Mouse (Mus musculus): ENCODE results near the gene Klhl32. TPM values are rescaled to one million over a fixed set of nuclear protein-coding genes. Genes with fewer than 3 reads are reported as not detected.
"Not testable (repeated sequence)": the region's sequence is repeated elsewhere in the genome, so short reads cannot be mapped to it uniquely, and the experiment has no call there.

Gene Klhl32
- polyA plus RNA-seq, 1 experiment from 2014 or later = 2.8 TPM

GRCm38 (mm10) chr4:24644735-24645134 is 206.2 kb downstream of the Klhl32 start:
- H3K4me1 ChIP-seq (ENCODE audit: control insufficient read depth, insufficient read depth, low read length); DNase-seq (ENCODE audit: low spot score); H3K27ac ChIP-seq (replicated peaks; ENCODE audit: low read depth, low read length); H3K9me3 ChIP-seq (ENCODE audit: control insufficient read depth, low read length); H3K4me3 ChIP-seq (ENCODE audit: low read depth, low read length); H3K9ac ChIP-seq (ENCODE audit: low read depth, low read length); H3K36me3 ChIP-seq (ENCODE audit: control insufficient read depth, insufficient read depth, low read length); ATAC-seq (ENCODE audit: low read depth); H3K27me3 ChIP-seq (replicated peaks; ENCODE audit: control insufficient read depth, insufficient read depth, low read length); H3K4me2 ChIP-seq (ENCODE audit: low read depth, low read length): not testable (repeated sequence)
- WGBS = 91% methylated on average over 6 of the region's 8 CpGs

- Histone ChIP-seq H3K4me1 (ENCODE audit: control insufficient read depth, insufficient read depth, low read length) (no peaks in the 10 kb centered on the region), H3K27ac (replicated peaks; ENCODE audit: low read depth, low read length) (no peak overlapping the region), H3K27me3 (replicated peaks; ENCODE audit: control insufficient read depth, insufficient read depth, low read length) (no peaks in the 10 kb centered on the region), H3K9ac (ENCODE audit: low read depth, low read length) (no peak overlapping the region), H3K9me3 (ENCODE audit: control insufficient read depth, low read length) (no peaks in the 10 kb centered on the region), H3K4me2 (ENCODE audit: low read depth, low read length) (no peak overlapping the region), H3K36me3 (ENCODE audit: control insufficient read depth, insufficient read depth, low read length) (no peaks in the 10 kb centered on the region), H3K4me3 (ENCODE audit: low read depth, low read length) (no peak overlapping the region)
- DNase-seq (ENCODE audit: low spot score) (no peak), ATAC-seq (ENCODE audit: low read depth) (no peak)
- 77% methylated on average over 2 of the region's 2 CpGs for WGBS
Observed at GRCm38 (mm10) chr4:24642306-24642705, 208.6 kb downstream of the Klhl32 start.

- H3K4me1 ChIP-seq (ENCODE audit: control insufficient read depth, insufficient read depth, low read length) = peaks cover 11% of the 10 kb centered on the region; the same call in 1 of the 2 replicates
- H3K9ac ChIP-seq (ENCODE audit: low read depth, low read length) = no peak overlapping the region
- ATAC-seq (ENCODE audit: low read depth) (no peak), DNase-seq (ENCODE audit: low spot score) (no peak)
- no peaks in the 10 kb centered on the region for H3K9me3 ChIP-seq (ENCODE audit: control insufficient read depth, low read length)
- no peak overlapping the region for H3K4me3 ChIP-seq (ENCODE audit: low read depth, low read length)
- no peaks in the 10 kb centered on the region for H3K27me3 ChIP-seq (replicated peaks; ENCODE audit: control insufficient read depth, insufficient read depth, low read length)
- H3K4me2 ChIP-seq (ENCODE audit: low read depth, low read length) = no peak overlapping the region
- H3K27ac ChIP-seq (replicated peaks; ENCODE audit: low read depth, low read length) = no peak overlapping the region
- H3K36me3 ChIP-seq (ENCODE audit: control insufficient read depth, insufficient read depth, low read length) = no peaks in the 10 kb centered on the region
- WGBS = 59% methylated on average over 9 of the region's 9 CpGs
Observed at GRCm38 (mm10) chr4:24631177-24631911, 219.6 kb downstream of the Klhl32 start.

- ATAC-seq (ENCODE audit: low read depth) (no peak), DNase-seq (ENCODE audit: low spot score) (peak; percentile 75)
- H3K9me3 ChIP-seq (ENCODE audit: control insufficient read depth, low read length) = no peaks in the 10 kb centered on the region
- H3K4me3 ChIP-seq (ENCODE audit: low read depth, low read length) = no peak overlapping the region
- no peak overlapping the region; the same call in 1 of the 2 replicates for H3K27ac ChIP-seq (replicated peaks; ENCODE audit: low read depth, low read length)
- no peak overlapping the region for H3K9ac ChIP-seq (ENCODE audit: low read depth, low read length)
- 33% methylated on average over 2 of the region's 2 CpGs for WGBS
- no peaks in the 10 kb centered on the region for H3K27me3 ChIP-seq (replicated peaks; ENCODE audit: control insufficient read depth, insufficient read depth, low read length)
- H3K4me2 ChIP-seq (ENCODE audit: low read depth, low read length) = no peak overlapping the region
- H3K4me1 ChIP-seq (ENCODE audit: control insufficient read depth, insufficient read depth, low read length) = peaks cover 11% of the 10 kb centered on the region; the same call in 1 of the 2 replicates
- H3K36me3 ChIP-seq (ENCODE audit: control insufficient read depth, insufficient read depth, low read length) = no peaks in the 10 kb centered on the region
Observed at GRCm38 (mm10) chr4:24630430-24630829, 220.5 kb downstream of the Klhl32 start.

- Histone ChIP-seq H3K9ac (ENCODE audit: low read depth, low read length) (no peak overlapping the region), H3K36me3 (ENCODE audit: control insufficient read depth, insufficient read depth, low read length) (no peaks in the 10 kb centered on the region), H3K27me3 (replicated peaks; ENCODE audit: control insufficient read depth, insufficient read depth, low read length) (no peaks in the 10 kb centered on the region), H3K27ac (replicated peaks; ENCODE audit: low read depth, low read length) (no peak overlapping the region), H3K9me3 (ENCODE audit: control insufficient read depth, low read length) (no peaks in the 10 kb centered on the region), H3K4me3 (ENCODE audit: low read depth, low read length) (no peak overlapping the region), H3K4me2 (ENCODE audit: low read depth, low read length) (no peak overlapping the region), H3K4me1 (ENCODE audit: control insufficient read depth, insufficient read depth, low read length) (peaks cover 11% of the 10 kb centered on the region; the same call in 1 of the 2 replicates)
- 30% methylated on average over 1 of the region's 1 CpGs for WGBS
- no peak for DNase-seq (ENCODE audit: low spot score)
- ATAC-seq (ENCODE audit: low read depth) = no peak
Observed at GRCm38 (mm10) chr4:24627871-24628270, 223.1 kb downstream of the Klhl32 start.

GRCm38 (mm10) chr4:24626686-24627085 is 224.2 kb downstream of the Klhl32 start:
- Histone ChIP-seq H3K4me3 (ENCODE audit: low read depth, low read length) (no peak overlapping the region), H3K9ac (ENCODE audit: low read depth, low read length) (no peak overlapping the region), H3K27me3 (replicated peaks; ENCODE audit: control insufficient read depth, insufficient read depth, low read length) (no peaks in the 10 kb centered on the region), H3K27ac (replicated peaks; ENCODE audit: low read depth, low read length) (no peak overlapping the region), H3K9me3 (ENCODE audit: control insufficient read depth, low read length) (no peaks in the 10 kb centered on the region), H3K4me1 (ENCODE audit: control insufficient read depth, insufficient read depth, low read length) (peaks cover 11% of the 10 kb centered on the region; the same call in 1 of the 2 replicates), H3K36me3 (ENCODE audit: control insufficient read depth, insufficient read depth, low read length) (no peaks in the 10 kb centered on the region), H3K4me2 (ENCODE audit: low read depth, low read length) (no peak overlapping the region)
- 50% methylated on average over 4 of the region's 4 CpGs for WGBS
- ATAC-seq (ENCODE audit: low read depth) = no peak
- DNase-seq (ENCODE audit: low spot score) = peak; percentile 54

GRCm38 (mm10) chr4:24625951-24626584 is 224.9 kb downstream of the Klhl32 start:
- Histone ChIP-seq H3K9ac (ENCODE audit: low read depth, low read length) (no peak overlapping the region), H3K4me3 (ENCODE audit: low read depth, low read length) (no peak overlapping the region), H3K4me2 (ENCODE audit: low read depth, low read length) (no peak overlapping the region), H3K27ac (replicated peaks; ENCODE audit: low read depth, low read length) (no peak overlapping the region), H3K4me1 (ENCODE audit: control insufficient read depth, insufficient read depth, low read length) (peaks cover 8% of the 10 kb centered on the region; the same call in 1 of the 2 replicates), H3K36me3 (ENCODE audit: control insufficient read depth, insufficient read depth, low read length) (no peaks in the 10 kb centered on the region), H3K9me3 (ENCODE audit: control insufficient read depth, low read length) (no peaks in the 10 kb centered on the region), H3K27me3 (replicated peaks; ENCODE audit: control insufficient read depth, insufficient read depth, low read length) (no peaks in the 10 kb centered on the region)
- DNase-seq (ENCODE audit: low spot score) = peak; percentile 40
- 61% methylated on average over 13 of the region's 13 CpGs for WGBS
- peak; percentile 34; the same call in 1 of the 2 replicates for ATAC-seq (ENCODE audit: low read depth)

GRCm38 (mm10) chr4:24621422-24622187 is 229.3 kb downstream of the Klhl32 start:
- no peaks in the 10 kb centered on the region for H3K27me3 ChIP-seq (replicated peaks; ENCODE audit: control insufficient read depth, insufficient read depth, low read length)
- ATAC-seq (ENCODE audit: low read depth) (no peak), DNase-seq (ENCODE audit: low spot score) (peak; percentile 41)
- H3K4me1 ChIP-seq (ENCODE audit: control insufficient read depth, insufficient read depth, low read length) = 0 out of 2 replicates have a peak, but pooled peaks cover 2% of the 10 kb centered on the region
- WGBS = 55% methylated on average over 9 of the region's 9 CpGs
- H3K4me2 ChIP-seq (ENCODE audit: low read depth, low read length) = no peak overlapping the region
- no peaks in the 10 kb centered on the region for H3K9me3 ChIP-seq (ENCODE audit: control insufficient read depth, low read length)
- no peak overlapping the region; the same call in 1 of the 2 replicates for H3K27ac ChIP-seq (replicated peaks; ENCODE audit: low read depth, low read length)
- H3K4me3 ChIP-seq (ENCODE audit: low read depth, low read length) = no peak overlapping the region
- no peak overlapping the region for H3K9ac ChIP-seq (ENCODE audit: low read depth, low read length)
- no peaks in the 10 kb centered on the region for H3K36me3 ChIP-seq (ENCODE audit: control insufficient read depth, insufficient read depth, low read length)
